Mouse (Mus musculus): Measurements from ENCODE around the gene Tulp1.

Gene Tulp1

DNA sequence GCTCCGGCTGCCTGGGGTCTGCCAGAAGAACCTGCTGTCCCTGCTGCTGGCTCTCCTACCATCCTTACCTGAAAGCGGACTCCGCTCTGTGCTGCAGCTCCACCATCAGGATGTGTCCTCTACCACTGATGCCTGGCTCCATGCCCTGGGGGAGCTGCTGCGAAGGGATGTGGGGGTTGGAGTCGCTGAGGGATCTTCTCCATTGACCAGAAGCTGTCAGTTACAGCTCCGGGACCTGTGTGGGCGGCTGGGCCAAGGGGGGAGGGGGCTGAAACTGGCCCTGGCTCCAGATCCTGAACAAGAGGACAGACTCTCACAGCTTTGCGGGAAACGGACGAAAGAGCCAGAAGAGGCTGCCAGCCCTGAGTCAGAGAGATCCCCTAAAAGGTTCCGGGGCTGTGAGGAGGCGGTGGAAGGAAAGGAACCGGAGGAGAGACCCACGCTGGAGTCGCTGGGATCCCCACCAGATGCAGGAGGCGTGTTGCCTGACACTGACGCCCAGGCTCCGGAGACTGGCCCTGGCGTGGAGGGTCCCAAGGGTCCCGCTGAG, 49.3 kb downstream of the Tulp1 start:
- no peak for DNase-seq (ENCODE audit: low read depth, low spot score)

GRCm38 (mm10) chr17:28313880-28314225, 51.2 kb downstream of the Tulp1 start:
- DNase-seq (ENCODE audit: low read depth, low spot score): no peak

DNA sequence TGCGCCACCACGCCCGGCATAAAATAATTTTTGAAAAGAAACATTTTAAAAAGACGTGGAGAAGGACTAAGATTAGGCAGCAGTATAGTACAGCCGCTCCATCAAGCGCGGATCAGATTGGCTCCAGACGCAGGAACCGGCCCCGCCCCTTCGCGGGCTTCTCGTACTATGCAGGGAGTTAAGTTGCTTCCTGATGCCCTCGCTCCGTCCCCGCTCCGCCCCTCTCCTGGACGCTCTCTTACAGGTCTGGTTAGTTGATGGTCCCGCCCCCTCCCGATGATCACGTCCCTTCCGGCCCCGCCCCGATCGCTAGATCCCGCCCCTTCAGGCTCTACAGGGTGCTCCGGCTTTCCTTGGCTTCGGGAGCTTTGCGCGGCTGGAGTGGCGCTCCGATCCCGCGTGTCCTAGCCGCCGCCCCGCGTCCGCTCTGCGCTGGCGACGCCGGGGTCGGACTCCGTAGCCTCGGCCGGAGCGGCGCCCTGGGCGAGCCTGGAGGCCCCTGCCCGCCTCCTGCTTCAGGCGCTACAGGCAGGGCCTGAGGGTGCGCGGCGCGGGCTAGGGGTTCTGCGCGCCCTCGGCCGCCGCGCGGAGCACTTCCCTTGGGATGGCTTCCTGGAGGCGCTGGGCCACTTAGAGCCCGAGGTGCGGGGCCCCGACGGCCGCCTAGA, 51.7 kb downstream of the Tulp1 start, which contains the start of gene Fance:
Gene Fance (plus strand): TSS at position 308 of the 668 bp plus-strand sequence.
- peak; percentile 99 for DNase-seq (ENCODE audit: low read depth, low spot score)

DNA sequence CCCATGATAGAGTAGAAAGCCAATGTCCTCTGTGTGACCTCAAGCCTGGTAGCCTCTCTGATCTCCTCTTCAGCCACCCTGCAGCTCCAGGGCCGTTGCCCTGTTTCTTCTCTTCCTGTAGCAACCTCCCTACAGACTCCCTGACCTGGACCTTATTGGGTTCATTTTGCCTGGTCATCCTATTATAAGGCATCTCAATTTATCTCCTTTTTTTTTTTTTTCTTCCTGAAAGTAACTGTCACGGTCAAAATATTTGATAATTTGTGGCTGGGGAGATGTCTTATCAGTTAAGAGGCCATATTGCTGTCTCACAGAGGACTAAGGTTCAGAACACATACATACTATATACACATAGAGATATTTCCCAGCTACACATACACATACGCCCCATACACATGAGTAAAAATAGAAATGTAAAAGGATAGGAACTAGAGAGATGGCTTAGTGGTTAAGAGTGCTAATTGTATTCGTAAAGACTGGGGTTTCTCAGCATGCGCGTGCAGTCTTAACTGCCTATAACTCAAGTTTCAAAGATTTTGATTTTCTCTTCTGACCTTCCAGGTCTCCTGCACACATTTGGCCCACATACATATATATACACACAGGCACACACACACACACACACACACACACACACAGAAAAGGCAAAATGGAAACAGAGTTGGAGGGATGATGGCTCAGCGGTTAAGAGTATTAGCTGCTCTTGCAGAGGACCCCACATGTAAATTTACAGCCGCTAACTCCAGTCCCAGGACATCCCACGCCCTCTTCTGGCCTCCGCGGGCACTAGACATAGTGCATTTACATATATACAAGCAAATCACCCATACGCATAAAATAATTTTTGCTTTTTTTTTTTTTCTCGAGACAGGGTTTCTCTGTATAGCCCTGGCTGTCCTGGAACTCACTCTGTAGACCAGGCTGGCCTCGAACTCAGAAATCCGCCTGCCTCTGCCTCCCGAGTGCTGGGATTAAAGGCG, 52.5 kb downstream of the Tulp1 start:
- no peak for DNase-seq (ENCODE audit: low read depth, low spot score)

GRCm38 (mm10) chr17:28311366-28312132, 53.5 kb downstream of the Tulp1 start:
- no peak for DNase-seq (ENCODE audit: low read depth, low spot score)

- no peak for DNase-seq (ENCODE audit: low read depth, low spot score)
Observed at GRCm38 (mm10) chr17:28310831-28311230, 54.2 kb downstream of the Tulp1 start.

DNA sequence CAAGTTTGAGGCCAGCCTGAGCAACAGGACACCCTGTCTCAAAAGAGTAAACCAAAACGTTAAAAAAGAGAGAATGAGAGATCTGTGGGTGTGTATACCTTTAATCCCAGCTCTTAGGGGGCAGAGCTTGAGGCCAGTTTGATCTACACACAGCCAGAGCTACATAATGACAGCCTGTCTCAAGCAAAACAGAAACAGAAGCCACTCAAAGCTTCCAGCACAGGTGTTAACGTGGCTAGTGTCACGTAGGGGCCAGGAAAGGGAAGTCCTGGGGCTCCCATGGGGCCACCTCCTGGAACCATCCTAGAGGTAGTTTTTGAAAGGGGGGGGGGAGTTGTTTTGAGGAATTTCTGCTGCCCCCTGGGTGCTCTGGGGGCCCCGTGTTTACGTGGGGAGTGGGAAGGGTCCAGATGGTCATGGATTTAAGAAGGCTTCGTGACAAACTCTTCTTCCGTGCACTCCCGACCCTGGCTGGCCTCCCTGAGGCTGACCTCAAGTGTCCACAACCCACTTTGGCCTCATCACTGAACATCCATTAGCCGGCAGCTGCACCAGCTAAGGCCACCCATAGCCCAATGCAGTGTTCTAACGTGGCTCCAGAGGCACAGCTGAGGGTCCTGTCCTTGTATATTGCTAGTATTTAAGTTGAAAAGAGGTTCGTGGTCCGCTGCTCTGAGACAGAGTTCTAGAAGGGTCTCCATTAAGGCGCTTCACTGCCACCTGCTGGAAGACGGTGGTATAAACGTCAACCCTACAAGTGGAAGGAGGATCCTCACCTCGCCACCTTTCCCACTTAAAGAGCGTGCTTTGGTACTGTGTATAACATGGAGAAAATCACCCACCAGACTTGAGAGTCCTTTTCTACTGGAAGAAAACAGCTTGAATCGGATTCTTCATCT, 56.5 kb downstream of the Tulp1 start:
- DNase-seq (ENCODE audit: low read depth, low spot score): peak; percentile 92

GRCm38 (mm10) chr17:28305172-28305571, 59.9 kb downstream of the Tulp1 start:
- no peak for DNase-seq (ENCODE audit: low read depth, low spot score)

Data from mesoderm, embryonic 11.5 days (tissue).